Mouse (Mus musculus) lung, adult 18-20 months (tissue): ENCODE results near the gene Tbc1d9b.
A peak's percentile ranks its signal among the peaks of the same experiment; 100 is the strongest.
"Not testable (repeated sequence)": the region's sequence is repeated elsewhere in the genome, so short reads cannot be mapped to it uniquely, and the experiment has no call there.

Experiments
- DNase-seq, 2 experiments: peaks; one replicate each; pipeline ENCODE4 v3.0.0; 2022; ENCODE audit warnings: mixed read lengths in 2 of 2

Gene Tbc1d9b

DNA sequence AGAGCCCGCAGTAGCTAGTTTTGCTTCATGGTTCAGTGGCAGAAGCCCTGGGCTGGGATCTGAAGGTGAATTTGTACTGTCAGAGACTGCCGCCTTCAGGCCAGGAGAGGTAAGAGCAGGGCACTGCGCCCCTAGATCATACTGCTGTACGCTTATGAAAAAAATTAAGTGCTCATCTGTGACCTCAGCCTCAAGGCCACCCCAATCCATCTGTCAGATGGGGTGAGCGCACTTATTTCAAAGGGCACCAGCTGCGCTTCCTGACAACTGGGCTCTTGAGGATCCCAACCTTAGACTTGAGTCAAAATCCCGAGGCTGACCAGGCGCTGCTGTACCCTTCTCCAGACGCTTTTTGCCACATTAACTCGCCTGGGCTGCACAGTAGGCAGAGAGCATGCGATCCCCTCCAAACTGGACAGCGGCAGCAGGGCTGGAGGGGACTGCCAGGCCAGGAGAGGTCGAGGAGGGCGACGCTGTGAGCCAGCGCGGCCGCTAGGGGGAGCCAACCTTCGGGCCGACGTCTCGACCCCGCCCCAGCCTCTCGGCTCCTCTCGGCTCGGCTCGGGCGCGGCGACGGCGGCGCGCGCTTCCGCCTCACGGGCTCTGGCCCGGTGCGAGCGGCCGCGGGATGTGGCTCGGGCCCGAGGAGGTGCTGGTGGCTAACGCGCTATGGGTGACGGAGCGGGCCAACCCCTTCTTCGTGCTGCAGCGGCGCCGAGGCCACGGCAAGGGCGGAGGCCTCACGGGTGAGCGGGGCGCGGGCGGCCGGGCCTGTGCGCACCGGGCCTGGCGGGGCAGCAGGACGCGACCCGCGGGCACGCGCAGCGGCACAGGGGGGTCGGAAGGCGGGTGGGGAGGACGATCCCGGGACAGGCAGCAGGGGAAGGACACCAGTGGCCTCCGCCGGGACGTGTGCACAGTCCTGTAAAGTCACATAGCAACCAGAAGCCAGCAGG lies at the start of gene Tbc1d9b:
Gene Tbc1d9b (plus strand): TSS at position 586 of the 956 bp plus-strand sequence.
- DNase-seq = peak; percentile 89 to 91

DNA sequence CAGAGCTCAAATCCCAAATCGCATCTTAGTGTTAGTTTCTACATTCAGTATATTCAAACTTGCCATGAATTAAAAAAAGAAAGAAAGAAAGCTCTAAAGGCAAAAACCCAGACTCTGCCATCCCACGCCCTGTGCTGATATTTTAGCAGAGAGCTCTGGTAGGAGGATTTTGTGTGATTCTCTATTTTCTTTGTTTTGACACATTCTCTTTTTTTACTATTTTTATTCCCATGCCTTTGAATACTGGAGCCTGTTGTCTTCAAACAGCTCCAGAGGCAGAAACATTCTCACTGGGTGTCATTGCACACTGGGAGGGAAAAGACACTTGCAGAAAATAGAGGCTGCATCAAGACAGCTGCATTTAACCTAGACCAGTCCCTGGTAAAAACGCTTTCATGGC lies 45.0 kb upstream of the Tbc1d9b start:
- DNase-seq = no peak

DNA sequence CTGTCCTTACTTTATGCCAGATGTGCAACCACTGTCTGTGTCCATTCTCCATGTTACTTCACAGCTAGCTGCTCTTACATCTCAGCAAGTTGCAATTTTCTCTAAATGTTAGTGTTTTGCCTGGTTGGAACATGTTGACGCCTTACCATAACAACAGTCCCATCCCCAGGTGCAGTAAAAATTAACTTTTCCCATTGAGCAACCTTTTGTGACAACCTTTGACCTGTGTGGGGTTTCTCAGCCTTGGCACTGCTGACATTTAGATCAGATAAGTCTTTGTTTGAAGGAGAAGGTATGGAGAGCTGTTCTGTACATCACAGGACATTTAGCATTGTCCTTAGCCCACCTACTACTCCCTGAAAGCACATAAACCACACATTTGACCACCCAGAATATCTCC lies 41.4 kb upstream of the Tbc1d9b start:
- DNase-seq = no peak

DNA sequence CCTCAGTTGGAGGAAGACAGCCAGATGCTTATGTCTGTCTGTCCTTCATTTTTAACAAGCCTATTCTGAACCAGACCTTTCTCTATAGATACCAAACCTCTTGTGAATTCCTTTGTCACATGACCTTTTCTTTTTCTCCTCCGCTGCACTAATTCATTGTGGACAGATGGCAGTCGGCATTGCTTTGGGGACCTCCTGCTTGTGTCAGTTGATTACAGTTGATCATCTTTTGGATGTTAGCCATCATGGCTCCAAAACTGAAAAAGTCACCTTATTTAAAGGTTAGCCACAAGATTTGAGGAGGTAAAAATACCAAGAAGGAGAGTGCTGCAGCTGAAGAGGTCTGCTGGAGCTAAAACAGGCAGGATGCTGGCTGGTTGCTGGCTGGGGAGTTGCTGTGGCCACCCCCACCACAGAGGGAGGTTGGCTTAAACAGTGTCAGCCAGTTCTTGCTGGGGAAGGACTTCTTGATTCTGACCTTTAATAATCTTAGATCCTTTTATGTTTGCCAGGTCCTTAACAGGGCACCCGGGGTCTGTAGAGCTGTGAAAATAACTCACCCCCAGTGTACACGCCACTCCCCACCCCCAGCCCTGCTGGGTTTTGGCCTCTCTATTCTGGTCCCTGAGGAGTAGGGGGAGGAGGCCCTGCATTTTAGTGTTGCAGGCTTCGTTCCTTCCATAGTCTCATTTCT lies 40.1 kb upstream of the Tbc1d9b start:
- no peak for DNase-seq

DNA sequence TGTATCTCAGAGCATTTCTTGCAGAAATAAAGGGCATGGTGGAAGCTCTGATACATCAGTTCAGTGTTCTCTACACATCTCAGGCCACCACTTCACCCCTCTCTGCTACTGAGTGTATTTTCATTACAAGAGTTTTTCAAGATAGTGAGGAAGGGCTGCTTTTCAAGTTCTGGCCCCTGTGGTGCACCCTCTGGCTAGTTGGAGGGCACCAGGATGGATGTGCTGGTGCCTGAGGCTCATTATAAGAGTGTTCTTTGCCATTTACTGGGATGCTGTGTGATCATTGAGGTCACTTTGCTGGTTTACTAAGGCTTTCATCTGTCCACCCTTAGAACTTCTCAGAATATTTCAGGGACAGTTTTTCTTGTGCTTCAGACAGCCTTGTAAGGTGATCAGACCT lies 39.5 kb upstream of the Tbc1d9b start:
- no peak for DNase-seq

DNA sequence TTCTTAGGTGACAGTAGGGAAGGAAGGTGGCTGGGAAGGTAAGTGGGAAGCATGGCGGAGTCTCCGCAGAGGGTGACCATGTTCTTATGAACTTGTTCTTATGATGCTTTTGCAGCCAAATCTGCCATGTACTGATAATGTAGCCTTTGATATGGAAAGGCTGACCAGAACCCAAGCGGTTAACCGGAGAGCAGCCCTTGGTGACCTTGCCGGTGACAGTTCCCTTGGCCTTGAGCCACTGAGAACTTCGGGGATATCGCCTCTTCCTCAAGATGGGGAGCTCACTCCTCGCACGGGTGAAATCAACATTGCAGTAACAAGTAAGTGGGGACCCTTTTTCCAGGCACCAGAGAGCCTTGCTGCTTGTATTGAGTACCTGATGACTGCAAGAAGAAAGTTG lies 35.5 kb upstream of the Tbc1d9b start:
- DNase-seq = no peak

DNA sequence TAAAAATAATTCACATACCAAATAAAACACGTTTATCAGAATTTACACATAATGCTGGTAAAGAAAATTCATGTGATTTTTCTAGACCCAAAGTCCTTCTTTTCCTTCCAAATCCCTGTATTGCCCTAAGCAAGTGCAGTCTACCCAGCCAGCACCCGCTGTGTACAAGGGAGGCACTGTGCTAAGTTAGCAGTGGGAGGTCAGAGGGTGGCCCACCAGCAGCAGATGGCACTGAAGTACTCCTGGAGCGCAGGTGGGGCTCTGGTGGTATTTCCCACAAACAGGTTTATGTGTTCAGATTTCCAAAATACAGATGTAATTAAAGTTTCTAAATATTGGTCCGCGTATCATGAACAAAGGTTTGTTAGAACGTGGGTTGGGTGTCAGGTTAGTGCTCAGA lies 34.1 kb upstream of the Tbc1d9b start:
- no peak for DNase-seq

DNA sequence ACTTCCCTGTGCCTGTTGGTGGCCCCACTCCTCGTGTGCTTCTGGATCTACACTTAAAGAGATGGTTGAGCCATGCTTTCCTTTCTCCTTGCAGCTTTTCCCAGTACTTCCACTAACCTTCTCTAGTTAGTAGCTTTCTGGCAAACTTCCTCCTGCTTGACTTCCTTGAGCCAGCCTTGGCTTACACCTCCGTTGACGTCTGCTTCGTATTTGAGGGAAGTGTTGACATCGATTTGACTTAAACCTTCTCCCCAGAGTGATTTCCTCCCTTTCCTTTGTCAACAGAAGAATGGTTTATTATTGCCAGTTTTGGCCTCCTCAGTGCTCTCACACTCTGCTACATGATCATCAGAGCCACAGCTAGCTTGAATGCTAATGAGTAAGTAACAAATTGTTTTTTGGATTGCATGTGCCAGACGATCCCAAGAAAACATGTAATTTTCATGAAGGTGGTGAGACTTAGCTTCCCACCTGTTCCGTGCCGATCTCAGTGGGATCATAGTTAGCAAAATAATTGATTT lies 32.2 kb upstream of the Tbc1d9b start:
- DNase-seq = no peak

DNA sequence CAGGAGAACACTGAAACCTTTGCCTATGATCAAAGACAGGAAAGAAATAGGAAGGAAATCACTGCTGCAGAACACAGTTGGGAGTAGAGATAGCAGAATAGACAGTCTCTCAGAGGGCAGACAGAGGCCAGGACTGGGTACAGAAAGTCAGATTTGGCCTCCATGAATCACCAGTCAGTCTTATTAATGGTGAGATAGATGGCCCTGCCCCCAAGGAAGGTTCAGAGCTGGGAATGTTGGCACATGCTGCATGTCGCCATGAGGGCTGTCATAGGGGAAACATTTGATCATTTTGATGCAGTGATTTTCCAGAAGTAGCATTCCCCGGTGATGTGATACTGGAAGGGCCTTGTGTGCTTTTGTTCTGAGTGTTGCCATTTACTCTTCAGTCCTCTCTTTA lies 31.5 kb upstream of the Tbc1d9b start:
- no peak for DNase-seq

DNA sequence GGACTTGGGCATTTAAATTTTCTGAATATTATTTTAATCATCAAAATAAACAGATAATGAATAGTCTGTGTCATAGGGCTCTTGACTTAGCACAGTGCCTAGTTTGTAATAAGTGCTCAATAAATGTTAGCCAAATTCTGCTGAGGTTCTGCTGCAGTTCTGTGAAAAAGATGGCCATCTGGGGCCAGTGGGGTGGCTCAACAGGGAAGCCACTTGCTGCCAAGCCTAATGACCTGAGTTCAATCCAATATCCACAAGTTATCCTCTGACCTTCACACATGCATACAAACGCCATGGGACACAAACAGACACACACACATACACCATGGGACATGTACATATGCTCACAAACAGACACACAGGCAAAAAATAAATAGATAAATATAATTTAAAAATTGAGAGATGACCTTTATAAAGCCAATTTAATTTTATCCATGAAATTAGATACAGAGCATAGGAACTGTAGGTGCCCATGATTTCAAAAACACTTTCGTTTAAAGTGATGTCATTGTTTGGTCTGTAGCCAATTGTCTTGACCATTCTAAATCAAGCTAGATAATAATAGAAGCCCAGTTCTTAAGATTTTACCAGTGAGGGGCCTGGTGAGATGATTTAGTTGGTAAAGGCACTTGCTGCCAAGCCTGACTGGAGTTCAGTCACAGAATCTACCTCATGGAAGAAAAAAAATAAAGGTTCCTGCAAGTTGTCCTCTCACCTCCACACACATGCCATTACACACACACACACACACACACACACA lies 30.5 kb upstream of the Tbc1d9b start:
- no peak for DNase-seq

DNA sequence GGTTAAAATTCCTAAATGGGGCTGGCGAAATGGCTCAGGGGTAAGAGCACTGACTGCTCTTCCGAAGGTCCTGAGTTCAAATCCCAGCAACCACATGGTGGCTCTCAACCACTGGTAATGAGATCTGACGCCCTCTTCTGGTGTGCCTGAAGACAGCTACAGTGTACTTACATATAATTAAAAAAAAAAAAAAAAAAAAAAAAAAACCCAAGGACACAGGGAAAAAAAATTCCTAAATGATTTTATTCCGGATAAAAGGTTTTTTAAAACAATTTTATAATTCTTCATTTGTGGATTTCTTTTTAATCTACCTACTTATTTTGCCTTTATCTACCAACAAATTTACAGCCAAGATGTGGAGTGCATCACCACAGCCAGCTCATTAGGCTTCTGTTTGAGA lies 29.2 kb upstream of the Tbc1d9b start:
- not testable (repeated sequence) for DNase-seq

DNA sequence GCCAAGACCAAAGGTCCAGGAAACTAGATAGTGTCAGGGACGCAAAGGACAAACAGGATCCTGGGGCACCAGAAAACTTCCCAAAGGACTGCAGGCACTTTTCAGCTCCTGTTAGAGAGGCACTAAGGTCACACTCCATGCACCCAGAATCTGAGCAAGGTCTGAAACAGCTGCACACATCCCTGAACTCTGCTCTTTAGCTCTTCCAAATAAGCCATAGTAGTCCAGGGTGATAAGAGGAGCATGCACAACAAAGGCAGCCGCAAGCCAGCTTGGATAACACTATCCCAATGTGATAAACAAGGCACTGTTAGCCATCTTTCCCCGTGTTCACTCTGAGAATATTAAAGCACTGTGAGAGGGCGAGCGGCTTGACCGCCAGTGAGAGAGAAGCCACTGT lies 27.2 kb upstream of the Tbc1d9b start:
- no peak for DNase-seq

DNA sequence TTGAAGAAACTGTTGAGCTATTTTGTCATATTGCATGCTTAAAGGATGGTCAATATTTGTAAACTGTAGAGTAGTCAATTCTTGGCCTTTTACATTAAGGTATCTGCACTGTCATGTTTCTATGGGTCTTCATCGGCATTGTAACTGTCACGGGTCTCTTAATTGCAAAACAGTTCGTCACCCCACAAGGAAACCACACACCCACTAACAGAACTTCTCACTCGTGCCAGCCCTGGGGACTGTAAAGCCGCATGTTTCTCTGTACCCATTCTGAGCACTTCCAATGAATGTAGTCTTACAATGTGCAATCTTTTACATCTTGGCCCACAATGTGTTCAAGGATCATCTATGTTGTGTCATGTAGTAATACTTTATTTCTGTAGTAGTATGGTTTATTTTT lies 26.0 kb upstream of the Tbc1d9b start:
- DNase-seq = no peak

DNA sequence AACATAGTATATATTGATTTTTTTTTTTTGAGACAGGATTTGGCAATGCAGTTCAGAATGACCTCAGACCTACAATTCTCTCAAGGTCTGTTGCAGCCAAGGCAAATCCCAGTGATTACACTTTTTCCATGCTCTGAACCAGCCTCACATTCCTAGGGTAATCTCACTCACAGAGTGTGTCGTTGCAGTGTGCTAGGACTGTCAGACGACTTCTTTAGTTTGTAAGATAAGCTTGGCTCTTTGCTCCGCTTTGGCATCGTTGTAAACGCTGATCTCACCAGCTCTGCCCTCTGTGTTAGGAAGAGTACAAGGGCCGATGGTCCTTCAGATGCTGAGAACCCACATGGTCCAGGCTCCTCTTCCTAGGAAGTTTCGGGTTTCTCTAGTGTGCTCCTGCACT lies 25.2 kb upstream of the Tbc1d9b start:
- no peak for DNase-seq

DNA sequence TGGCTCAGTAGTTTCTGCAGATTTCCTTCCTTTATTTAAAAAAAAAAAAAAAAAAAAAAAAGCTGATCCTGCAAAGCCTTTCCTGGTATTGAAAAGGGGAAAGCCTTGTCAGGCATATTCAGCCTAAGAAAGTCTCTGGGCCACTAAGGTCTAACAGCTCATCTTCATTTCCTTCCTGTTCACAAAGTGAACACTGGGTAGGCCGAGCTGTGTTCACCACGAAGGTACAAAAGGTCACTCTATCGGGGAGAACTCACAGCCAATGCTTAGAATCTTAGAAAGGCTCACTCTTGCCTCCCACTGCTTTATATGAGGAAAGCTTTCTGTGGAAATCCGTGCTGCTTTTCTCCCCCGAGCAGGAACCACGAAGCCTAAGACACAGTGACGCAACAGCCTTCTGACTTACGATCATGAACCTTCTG lies 22.4 kb upstream of the Tbc1d9b start:
- peak; percentile 9 to 24 for DNase-seq

DNA sequence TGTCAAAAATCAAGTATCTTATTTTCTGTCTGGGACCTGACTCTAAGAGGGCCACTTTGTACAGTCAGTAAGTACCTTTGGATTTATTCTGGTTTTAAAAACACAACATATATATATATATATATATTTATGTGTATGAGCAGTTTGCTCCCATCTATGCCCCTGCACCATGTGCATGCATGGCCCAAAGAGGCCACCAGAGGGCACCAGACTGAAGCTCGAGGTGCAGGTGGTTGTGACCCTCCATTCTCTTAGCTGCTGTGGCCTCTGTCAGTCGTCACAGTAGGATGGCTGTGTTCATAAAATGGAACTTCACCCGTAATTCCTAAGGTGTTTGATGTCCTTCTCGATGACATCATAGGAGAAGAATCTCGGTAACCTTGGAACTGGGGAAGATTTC lies 16.9 kb upstream of the Tbc1d9b start:
- DNase-seq = peak; percentile 72 to 79

DNA sequence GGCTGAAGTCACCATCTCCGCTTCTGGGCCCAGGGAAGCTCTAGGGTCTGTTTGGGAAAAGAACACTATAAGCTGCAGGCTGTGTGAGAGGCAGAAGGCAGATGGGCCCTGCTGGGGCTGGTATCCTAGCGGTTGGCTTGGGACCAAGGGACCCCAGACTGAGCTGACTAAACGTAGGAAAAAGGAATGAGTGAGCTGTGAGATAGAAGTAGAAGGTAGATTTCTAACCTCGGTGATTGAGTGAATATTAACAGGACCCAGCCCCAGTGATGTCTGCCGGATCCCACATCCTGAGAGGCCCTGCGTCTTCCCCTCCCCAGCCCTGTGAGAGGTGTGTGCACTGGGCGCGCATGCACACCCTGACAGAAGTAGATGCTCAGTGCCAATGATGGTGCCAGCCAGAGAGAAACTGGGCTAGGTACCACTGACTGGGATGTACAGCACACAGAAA lies 8.5 kb upstream of the Tbc1d9b start:
- no peak for DNase-seq

DNA sequence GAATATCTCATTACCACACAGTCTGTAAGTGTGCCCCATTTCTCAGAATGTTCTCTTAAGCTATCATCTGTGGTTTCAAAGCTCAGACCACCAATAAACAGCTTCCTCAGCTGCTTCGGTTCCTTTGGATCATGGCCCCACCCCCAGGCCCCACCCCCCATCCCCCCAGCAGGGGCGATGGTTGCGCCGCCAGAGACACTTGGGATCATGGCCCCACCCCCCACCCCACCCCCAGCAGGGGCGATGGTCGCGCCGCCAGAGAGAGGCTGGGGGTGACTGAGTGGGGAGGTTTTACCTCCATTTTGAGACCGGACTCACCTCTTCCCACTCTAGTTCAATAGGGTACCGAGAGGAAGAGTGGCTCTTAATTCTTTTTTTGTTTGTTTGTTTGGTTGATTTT lies 3.4 kb upstream of the Tbc1d9b start:
- DNase-seq = no peak

DNA sequence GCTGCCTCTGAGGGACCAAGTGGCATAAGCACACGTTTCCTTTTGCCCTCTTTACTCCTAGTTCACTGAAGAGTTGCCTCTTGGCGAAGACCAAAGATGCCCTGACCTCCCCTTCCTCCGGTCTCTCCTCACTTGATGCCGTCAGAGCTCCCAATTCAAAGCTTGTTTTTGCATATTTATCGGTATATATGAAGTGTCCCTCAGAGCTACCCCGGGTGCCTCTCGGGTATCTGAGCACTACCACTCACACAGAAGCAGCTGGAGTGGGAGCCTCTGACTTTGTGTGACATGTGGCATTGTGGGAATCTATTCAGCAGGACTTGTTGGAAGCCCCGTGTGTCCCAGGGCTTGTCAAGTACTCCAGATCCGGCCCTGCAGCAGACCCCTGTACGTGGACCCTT lies 605 bp downstream of the Tbc1d9b start:
- no peak for DNase-seq

DNA sequence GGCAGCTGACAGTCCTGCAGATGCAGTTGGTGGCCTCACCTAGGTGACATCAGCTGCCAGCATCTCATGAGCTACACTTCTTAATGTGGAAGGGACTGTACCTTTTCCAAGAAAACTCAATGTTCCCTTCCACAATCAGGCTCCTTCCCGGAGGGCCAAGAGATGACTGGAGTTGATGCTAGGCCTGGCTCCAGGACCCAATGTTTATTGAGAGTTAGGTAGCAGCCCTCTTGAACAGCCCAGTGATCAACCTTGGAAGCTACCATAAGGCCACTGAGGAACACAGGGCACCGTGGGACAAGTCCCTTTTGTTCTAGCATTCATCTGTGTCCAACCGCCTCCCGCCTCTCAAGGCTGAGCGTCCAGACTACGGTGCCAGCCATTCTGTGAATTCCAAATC lies 1.1 kb downstream of the Tbc1d9b start:
- no peak for DNase-seq

DNA sequence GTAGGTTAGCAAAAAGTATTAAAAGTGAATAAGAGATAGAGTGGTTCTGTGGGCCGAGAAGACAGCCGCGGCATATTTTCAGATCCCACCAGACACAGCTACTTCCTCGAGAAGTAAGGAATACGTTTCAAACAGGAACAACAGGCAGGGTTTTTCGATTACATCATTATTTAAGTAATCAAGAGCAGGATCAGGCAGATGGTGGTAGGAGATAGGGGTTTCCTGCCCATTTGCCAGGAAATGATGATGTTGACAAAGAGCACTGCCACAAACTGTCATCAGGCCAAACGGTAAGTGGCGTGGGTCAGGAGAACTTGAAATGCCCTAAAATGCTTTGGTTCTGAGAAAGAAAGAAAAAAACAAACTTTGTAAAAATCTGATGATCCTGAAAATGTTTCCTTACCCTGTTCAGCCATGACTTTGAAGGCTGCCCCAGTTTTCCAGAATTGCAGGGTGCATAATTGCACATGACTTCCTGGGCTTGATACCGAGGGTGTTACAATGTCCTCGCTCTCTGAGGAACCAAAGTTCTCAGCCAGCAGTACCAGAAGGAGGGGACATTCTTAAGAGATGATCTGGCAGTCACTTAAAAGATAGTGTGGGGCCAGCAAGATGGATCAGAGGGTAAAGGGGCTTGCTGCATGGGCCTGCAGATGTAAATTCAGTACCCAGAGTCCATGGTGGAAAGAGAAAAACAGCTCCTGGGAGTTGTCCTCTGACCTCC lies 3.1 kb downstream of the Tbc1d9b start:
- no peak for DNase-seq

DNA sequence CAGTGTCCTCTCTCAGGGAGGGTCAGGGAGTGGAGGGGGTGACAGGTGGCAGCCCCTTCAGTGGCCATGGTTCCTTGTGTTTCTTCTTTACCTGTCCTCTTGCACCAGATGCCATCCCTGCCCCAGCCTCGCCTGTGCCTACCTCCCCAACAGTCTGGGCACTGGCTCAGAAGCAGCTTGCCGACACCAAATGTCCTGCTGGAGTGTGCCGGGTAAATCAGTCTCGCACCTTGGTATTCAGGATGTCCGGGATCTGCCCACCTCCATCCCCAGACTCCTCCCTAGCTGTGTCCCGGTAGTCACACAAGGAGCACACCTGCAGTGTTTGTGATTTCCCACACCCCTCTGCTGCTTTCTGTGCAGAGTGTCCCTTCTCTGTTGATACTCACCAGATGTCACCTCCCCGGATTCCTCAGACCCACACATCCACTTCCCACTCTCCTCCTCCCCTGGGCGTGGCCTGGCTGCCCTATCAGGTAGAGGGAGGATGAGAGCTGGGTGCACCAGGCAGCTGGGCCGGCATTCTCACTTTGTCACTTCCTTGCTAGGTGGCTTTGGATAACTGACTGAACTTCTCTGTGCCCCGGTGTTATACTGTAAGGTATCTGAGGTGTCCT lies 7.1 kb downstream of the Tbc1d9b start:
- DNase-seq = no peak
